Mouse (Mus musculus) lung, embryonic 16.5 days (tissue): ENCODE results near the gene Tanc2. TPM values are rescaled to one million over a fixed set of nuclear protein-coding genes. Genes with fewer than 3 reads are reported as not detected.
A peak's percentile ranks its signal among the peaks of the same experiment; 100 is the strongest.

Experiments used
- ATAC-seq: fragments of 200-750 bp; cut with Nextera tagmentation; 2 replicates; pipeline ENCODE4 v1.8.0; 2017; ENCODE audit warnings: low read depth, mild to moderate bottlenecking, moderate library complexity
- H3K27ac ChIP-seq: fragments of 300-500 bp; sonication (generic); 2 replicates; pipeline ENCODE4 v1.5.1; 2014; ENCODE audit warnings: mild to moderate bottlenecking, control low read depth, low read length
- H3K27me3 ChIP-seq: fragments of 300-500 bp; sonication (generic); 2 replicates; pipeline ENCODE4 v1.6.1; 2014; ENCODE audit warnings: low read depth, low read length, mixed read lengths; ENCODE audit not compliant: control insufficient read depth, insufficient read depth
- H3K36me3 ChIP-seq: fragments of 300-500 bp; sonication (generic); 2 replicates; pipeline ENCODE4 v1.6.1; 2014; ENCODE audit warnings: low read length; ENCODE audit not compliant: control insufficient read depth, insufficient read depth
- H3K4me1 ChIP-seq: fragments of 300-500 bp; sonication (generic); replicated peaks from 2 replicates; pipeline ENCODE4 v1.6.1; 2014; ENCODE audit warnings: low read length, mixed read lengths; ENCODE audit not compliant: control insufficient read depth, insufficient read depth
- H3K4me2 ChIP-seq: fragments of 300-500 bp; sonication (generic); 2 replicates; pipeline ENCODE4 v1.6.1; 2014; ENCODE audit warnings: low read depth, low read length, control low read depth
- H3K4me3 ChIP-seq: fragments of 300-500 bp; sonication (generic); 2 replicates; pipeline ENCODE4 v1.5.1; 2014; ENCODE audit warnings: mild to moderate bottlenecking, low read length, control low read depth
- H3K9ac ChIP-seq: fragments of 300-500 bp; sonication (generic); 2 replicates; pipeline ENCODE4 v1.6.1; 2014; ENCODE audit warnings: low read length, control low read depth
- H3K9me3 ChIP-seq: fragments of 300-500 bp; sonication (generic); 2 replicates; pipeline ENCODE4 v1.6.1; 2016; ENCODE audit warnings: low read length; ENCODE audit not compliant: control insufficient read depth
- WGBS: fragments of 180-500 bp; shearing (Covaris S2); extraction: QIAGEN DNeasy Blood & Tissue Kit; methylation state at CpG from one replicate; pipeline ENCODE4 v1.1.7; 2014; 5-methylcytosine and 5-hydroxymethylcytosine counted together
- polyA plus RNA-seq: library from polyadenylated mRNA; unstranded; fragments of >200 nt; fragmentation: Nextera tagmentation; extraction: Ambion mirVana; gene quantifications from 2 replicates; pipeline ENCODE4 v1.2.1, GENCODE M21; 2015

Gene Tanc2
- polyA plus RNA-seq, 1 experiment from 2014 or later: 14.8 TPM

- no peaks in the 10 kb centered on the region for H3K27me3 ChIP-seq
- H3K9me3 ChIP-seq: no peaks in the 10 kb centered on the region
- H3K4me3 ChIP-seq: no peak overlapping the region
- peaks cover 31% of the 10 kb centered on the region for H3K36me3 ChIP-seq
- H3K27ac ChIP-seq: no peak overlapping the region
- no peaks in the 10 kb centered on the region for H3K4me1 ChIP-seq
- H3K4me2 ChIP-seq: no peak overlapping the region
- WGBS: 85% methylated on average over 5 of the region's 5 CpGs
- no peak for ATAC-seq
- no peak overlapping the region for H3K9ac ChIP-seq
Observed at GRCm38 (mm10) chr11:105921275-105921674, 331.5 kb downstream of the Tanc2 start.

GRCm38 (mm10) chr11:105922769-105923663, 333.2 kb downstream of the Tanc2 start:
- Histone ChIP-seq H3K4me3 (no peak overlapping the region), H3K36me3 (peaks cover 27% of the 10 kb centered on the region), H3K9ac (no peak overlapping the region), H3K27me3 (no peaks in the 10 kb centered on the region), H3K27ac (no peak overlapping the region), H3K9me3 (no peaks in the 10 kb centered on the region), H3K4me1 (no peaks in the 10 kb centered on the region; the same call in 1 of the 2 replicates), H3K4me2 (no peak overlapping the region)
- no peak for ATAC-seq
- 88% methylated on average over 20 of the region's 20 CpGs for WGBS

- Histone ChIP-seq H3K27ac (no peak overlapping the region), H3K9me3 (no peaks in the 10 kb centered on the region), H3K4me1 (no peaks in the 10 kb centered on the region; the same call in 1 of the 2 replicates), H3K36me3 (peaks cover 11% of the 10 kb centered on the region; the same call in 1 of the 2 replicates), H3K4me2 (no peak overlapping the region), H3K4me3 (no peak overlapping the region), H3K9ac (no peak overlapping the region; the same call in 1 of the 2 replicates), H3K27me3 (no peaks in the 10 kb centered on the region)
- peak; percentile 45; the same call in 1 of the 2 replicates for ATAC-seq
- WGBS: 56% methylated on average over 14 of the region's 14 CpGs
Observed at GRCm38 (mm10) chr11:105927065-105928030, 337.6 kb downstream of the Tanc2 start.

- no peaks in the 10 kb centered on the region for H3K27me3 ChIP-seq
- H3K9ac ChIP-seq: no peak overlapping the region
- no peak overlapping the region for H3K4me2 ChIP-seq
- no peak for ATAC-seq
- H3K9me3 ChIP-seq: no peaks in the 10 kb centered on the region
- H3K27ac ChIP-seq: no peak overlapping the region
- 69% methylated on average over 5 of the region's 5 CpGs for WGBS
- peaks cover under 1% of the 10 kb centered on the region; the same call in 1 of the 2 replicates for H3K4me1 ChIP-seq
- peaks cover 7% of the 10 kb centered on the region; the same call in 1 of the 2 replicates for H3K36me3 ChIP-seq
- H3K4me3 ChIP-seq: no peak overlapping the region
Observed at GRCm38 (mm10) chr11:105928171-105928570, 338.4 kb downstream of the Tanc2 start.

GRCm38 (mm10) chr11:105931380-105931779, 341.6 kb downstream of the Tanc2 start:
- Histone ChIP-seq H3K9ac (no peak overlapping the region), H3K9me3 (no peaks in the 10 kb centered on the region), H3K4me3 (no peak overlapping the region), H3K4me2 (no peak overlapping the region), H3K36me3 (0 out of 2 replicates have a peak, but pooled peaks cover 2% of the 10 kb centered on the region), H3K27ac (no peak overlapping the region), H3K4me1 (peaks cover 16% of the 10 kb centered on the region), H3K27me3 (no peaks in the 10 kb centered on the region)
- no peak for ATAC-seq
- WGBS: 83% methylated on average over 3 of the region's 3 CpGs

- Histone ChIP-seq H3K4me1 (peaks cover 16% of the 10 kb centered on the region), H3K9ac (no peak overlapping the region), H3K4me2 (no peak overlapping the region), H3K27ac (peak overlapping the region; percentile 64), H3K36me3 (no peaks in the 10 kb centered on the region), H3K27me3 (no peaks in the 10 kb centered on the region), H3K4me3 (no peak overlapping the region), H3K9me3 (no peaks in the 10 kb centered on the region)
- ATAC-seq: peak; percentile 73
- WGBS: 37% methylated on average over 8 of the region's 8 CpGs
Observed at GRCm38 (mm10) chr11:105933746-105934145, 344.0 kb downstream of the Tanc2 start.

GRCm38 (mm10) chr11:105934303-105934711, 344.5 kb downstream of the Tanc2 start:
- ATAC-seq: peak; percentile 37; the same call in 1 of the 2 replicates
- 38% methylated on average over 5 of the region's 5 CpGs for WGBS
- Histone ChIP-seq H3K27me3 (no peaks in the 10 kb centered on the region), H3K36me3 (no peaks in the 10 kb centered on the region), H3K4me1 (peaks cover 16% of the 10 kb centered on the region), H3K4me3 (no peak overlapping the region), H3K27ac (peak overlapping the region; percentile 64), H3K9ac (no peak overlapping the region), H3K4me2 (no peak overlapping the region), H3K9me3 (no peaks in the 10 kb centered on the region)

- Histone ChIP-seq H3K9ac (no peak overlapping the region), H3K27me3 (no peaks in the 10 kb centered on the region), H3K36me3 (no peaks in the 10 kb centered on the region), H3K4me3 (no peak overlapping the region), H3K4me2 (no peak overlapping the region), H3K27ac (0 out of 2 replicates have a peak overlapping the region, but pooled peaks have one; percentile 29), H3K9me3 (no peaks in the 10 kb centered on the region), H3K4me1 (peaks cover 16% of the 10 kb centered on the region)
- WGBS: 55% methylated on average over 6 of the region's 6 CpGs
- ATAC-seq: peak; percentile 14; the same call in 1 of the 2 replicates
Observed at GRCm38 (mm10) chr11:105934816-105935215, 345.0 kb downstream of the Tanc2 start.
